In genomic region chr5:30969440-30969839, GRCm38 (mm10) we compare ENCODE assay signal across 29 mouse cellular contexts. TPM values are rescaled to one million over a fixed set of nuclear protein-coding genes. Genes with fewer than 3 reads are reported as not detected.
DNase-seq lines count a peak whose midpoint lies in the region; ATAC-seq and TF ChIP-seq lines count a peak whose summit lies in the region.
"Had no signal": no experiment of that assay in that cellular context is flagged by ENCODE, and none has a peak within 500 bp of the region (broad histone marks: within the 10 kb centered on the region; RNA-seq: fewer than 3 reads in every experiment).

No protein-coding gene starts in this region.

- no peaks in the 10 kb centered on the region for H3K9me3 ChIP-seq in liver, embryonic 12.5 days (replicated peaks)
- no peaks in the 10 kb centered on the region for H3K9me3 ChIP-seq in intestine, embryonic 15.5 days
- no peaks in the 10 kb centered on the region for H3K9me3 ChIP-seq in midbrain, postnatal 0 days (ENCODE audit: low read length)
- H3K9me3 ChIP-seq: G1E; heart, embryonic 15.5 days; limb, embryonic 15.5 days; midbrain, embryonic 10.5 days; neural tube, embryonic 15.5 days had no signal

- no peak overlapping the region for H3K9ac ChIP-seq in liver, embryonic 12.5 days
- no peak overlapping the region for H3K9ac ChIP-seq in intestine, embryonic 15.5 days
- no peak overlapping the region for H3K9ac ChIP-seq in midbrain, postnatal 0 days (replicated peaks; ENCODE audit: low read length, poor library complexity, severe bottlenecking)
- H3K9ac ChIP-seq: heart, embryonic 15.5 days; hindbrain, embryonic 14.5 days; limb, embryonic 15.5 days; lung, embryonic 14.5 days; neural tube, embryonic 15.5 days had no signal

- peaks cover 8% of the 10 kb centered on the region; the same call in 1 of the 2 replicates for H3K27me3 ChIP-seq in liver, embryonic 12.5 days (replicated peaks)
- no peaks in the 10 kb centered on the region for H3K27me3 ChIP-seq in intestine, embryonic 15.5 days (replicated peaks)
- no peaks in the 10 kb centered on the region for H3K27me3 ChIP-seq in midbrain, postnatal 0 days (ENCODE audit: insufficient read depth, low read length)
- H3K27me3 ChIP-seq: neural tube, embryonic 15.5 days had no signal

- peak; percentile 65 for ATAC-seq in liver, embryonic 12.5 days
- ATAC-seq in intestine, embryonic 15.5 days: peak; percentile 94
- ATAC-seq in megakaryocyte progenitor cell, adult 5-6 weeks (replicated peaks; ENCODE audit: poor library complexity): peak; percentile 48
- ATAC-seq in erythroblast, adult 5-6 weeks (replicated peaks; ENCODE audit: low FRiP score, poor library complexity, severe bottlenecking): no peak
- no peak for ATAC-seq in midbrain, postnatal 0 days (ENCODE audit: low FRiP score)
- ATAC-seq: activated CD4-positive, CD25-positive, alpha-beta regulatory T cell, adult 4 months; forebrain, embryonic 14.5 days; inflammation-experienced regulatory T-cells, adult 6 months had no signal

- H3K27ac ChIP-seq in liver, embryonic 12.5 days: no peak overlapping the region
- H3K27ac ChIP-seq in intestine, embryonic 15.5 days: peak overlapping the region; percentile 51
- H3K27ac ChIP-seq in midbrain, postnatal 0 days (ENCODE audit: low read depth, low read length): no peak overlapping the region
- H3K27ac ChIP-seq: heart, embryonic 15.5 days; hindbrain, embryonic 14.5 days; limb, embryonic 15.5 days; midbrain, embryonic 10.5 days; neural tube, embryonic 15.5 days had no signal

- 28% methylated on average over 2 of the region's 2 CpGs for WGBS in liver, embryonic 12.5 days (ENCODE audit: insufficient replicate concordance)
- 58% methylated on average over 2 of the region's 2 CpGs for WGBS in intestine, embryonic 15.5 days
- 83% methylated on average over 2 of the region's 2 CpGs for WGBS in midbrain, postnatal 0 days

- no peak for TF ChIP-seq CTCF in midbrain, postnatal 0 days (IDR thresholded peaks at IDR 0.05)

- no peak overlapping the region for H3K4me2 ChIP-seq in liver, embryonic 12.5 days
- H3K4me2 ChIP-seq in intestine, embryonic 15.5 days (replicated peaks): 0 out of 2 replicates have a peak overlapping the region, but pooled peaks have one; percentile 3
- H3K4me2 ChIP-seq in midbrain, postnatal 0 days (ENCODE audit: low read depth, low read length, poor library complexity, severe bottlenecking): no peak overlapping the region
- H3K4me2 ChIP-seq: heart, embryonic 15.5 days; hindbrain, embryonic 14.5 days; limb, embryonic 15.5 days; lung, embryonic 14.5 days; neural tube, embryonic 15.5 days had no signal

- no peak for DNase-seq in liver
- no peak for DNase-seq in midbrain, postnatal 0 days (ENCODE audit: low spot score)
- no peak for DNase-seq in gastrocnemius, postnatal 4 days (ENCODE audit: low spot score in 2 of 2)
- DNase-seq: adrenal gland, adult 8-10 months; B cell, adult 2 months; cerebellum, adult 8-10 months; heart, postnatal 4 days; kidney, adult 9 months; kidney, postnatal 14 days; lung, embryonic 14.5 days; lung, postnatal 4 days; right cerebral cortex, adult 18-20 months; thymus, adult 18-20 months; thymus, postnatal 36 days had no signal

- H3K4me3 ChIP-seq in liver, embryonic 12.5 days: no peak overlapping the region
- H3K4me3 ChIP-seq in intestine, embryonic 15.5 days (replicated peaks): no peak overlapping the region
- no peak overlapping the region for H3K4me3 ChIP-seq in midbrain, postnatal 0 days (ENCODE audit: low read depth, low read length)
- H3K4me3 ChIP-seq: heart, embryonic 15.5 days; limb, embryonic 15.5 days; midbrain, embryonic 10.5 days; neural tube, embryonic 15.5 days had no signal

- no peaks in the 10 kb centered on the region for H3K36me3 ChIP-seq in liver, embryonic 12.5 days
- no peaks in the 10 kb centered on the region for H3K36me3 ChIP-seq in intestine, embryonic 15.5 days
- H3K36me3 ChIP-seq in midbrain, postnatal 0 days (ENCODE audit: insufficient read depth, low read length): no peaks in the 10 kb centered on the region
- H3K36me3 ChIP-seq: G1E; heart, embryonic 15.5 days; limb, embryonic 15.5 days; midbrain, embryonic 10.5 days; neural tube, embryonic 15.5 days had no signal

- peaks cover 16% of the 10 kb centered on the region for H3K4me1 ChIP-seq in liver, embryonic 12.5 days
- peaks cover 7% of the 10 kb centered on the region for H3K4me1 ChIP-seq in intestine, embryonic 15.5 days (replicated peaks)
- H3K4me1 ChIP-seq in midbrain, postnatal 0 days (ENCODE audit: insufficient read depth, low read length): no peaks in the 10 kb centered on the region
- H3K4me1 ChIP-seq: heart, embryonic 15.5 days; limb, embryonic 15.5 days; midbrain, embryonic 10.5 days; neural tube, embryonic 15.5 days had no signal

RNA-seq across cellular contexts. Expression of gene Tcf23, which starts 1.0 kb away (rescaled TPM):
- polyA plus RNA-seq in liver, embryonic 12.5 days (2016; fragmentation: Nextera tagmentation; extraction: Ambion mirVana): 0.06 and 0.08 TPM in 2 replicates
- 2.2 and 2.3 TPM in 2 replicates for polyA plus RNA-seq in intestine, embryonic 15.5 days (2015; fragmentation: Nextera tagmentation; extraction: Ambion mirVana)
- total RNA-seq in megakaryocyte progenitor cell, adult 5-6 weeks (2015): 0.02 TPM in 1 of 2 replicates, not detected in the other
- total RNA-seq in megakaryocyte progenitor cell, adult 5-6 weeks (2017): not detected in 2 replicates
- not detected in 2 replicates for total RNA-seq in erythroblast, adult 5-6 weeks (2015; ENCODE audit: low replicate concordance)
- not detected in 2 replicates for total RNA-seq in erythroblast, adult 5-6 weeks (2017; ENCODE audit: low replicate concordance)
- 0.05 TPM in 1 of 2 replicates, not detected in the other for total RNA-seq in midbrain, postnatal 0 days (2014; rRNA removed)
- 0.07 and 0.09 TPM in 2 replicates for polyA plus RNA-seq in midbrain, postnatal 0 days (2015; fragmentation: Nextera tagmentation; extraction: Ambion mirVana)
- under 1 TPM in 1 of 2 experiments, not detected in 1; 0.10 TPM for total RNA-seq in gastrocnemius, postnatal 4 days (2021)
- total RNA-seq: CH12.LX; G1E; granulocyte monocyte progenitor cell, adult 5-6 weeks had no signal
- polyA plus RNA-seq: activated CD4-positive, CD25-positive, alpha-beta regulatory T cell, adult 4 months; forebrain, embryonic 14.5 days; G1E; inflammation-experienced regulatory T-cells, adult 6 months; neural tube, embryonic 15.5 days had no signal

RNA-seq across cellular contexts. Expression of gene Preb, which starts 9.3 kb away (rescaled TPM):
- 110 and 111 TPM in 2 replicates for polyA plus RNA-seq in liver, embryonic 12.5 days (2016; fragmentation: Nextera tagmentation; extraction: Ambion mirVana)
- polyA plus RNA-seq in intestine, embryonic 15.5 days (2015; fragmentation: Nextera tagmentation; extraction: Ambion mirVana): 166 and 192 TPM in 2 replicates
- total RNA-seq in megakaryocyte progenitor cell, adult 5-6 weeks (2015): 53.5 and 54.6 TPM in 2 replicates
- 45.2 and 62.3 TPM in 2 replicates for total RNA-seq in megakaryocyte progenitor cell, adult 5-6 weeks (2017)
- total RNA-seq in erythroblast, adult 5-6 weeks (2015; ENCODE audit: low replicate concordance): 12.7 and 21.9 TPM in 2 replicates
- 10.6 and 27.0 TPM in 2 replicates for total RNA-seq in erythroblast, adult 5-6 weeks (2017; ENCODE audit: low replicate concordance)
- 37.6 and 37.7 TPM in 2 replicates for total RNA-seq in midbrain, postnatal 0 days (2014; rRNA removed)
- 89.6 and 101 TPM in 2 replicates for polyA plus RNA-seq in midbrain, postnatal 0 days (2015; fragmentation: Nextera tagmentation; extraction: Ambion mirVana)
- 10 to 100 TPM; 97.3 to 99.7 TPM for total RNA-seq in gastrocnemius, postnatal 4 days (2021)

RNA-seq across cellular contexts. Expression of gene Cgref1, which starts 24.0 kb away (rescaled TPM):
- polyA plus RNA-seq in liver, embryonic 12.5 days (2016; fragmentation: Nextera tagmentation; extraction: Ambion mirVana): 4.2 and 5.1 TPM in 2 replicates
- polyA plus RNA-seq in intestine, embryonic 15.5 days (2015; fragmentation: Nextera tagmentation; extraction: Ambion mirVana): 36.1 and 42.8 TPM in 2 replicates
- total RNA-seq in megakaryocyte progenitor cell, adult 5-6 weeks (2015): not detected in 2 replicates
- total RNA-seq in megakaryocyte progenitor cell, adult 5-6 weeks (2017): 1.7 TPM in 1 of 2 replicates, not detected in the other
- total RNA-seq in erythroblast, adult 5-6 weeks (2015; ENCODE audit: low replicate concordance): not detected in 2 replicates
- total RNA-seq in erythroblast, adult 5-6 weeks (2017; ENCODE audit: low replicate concordance): not detected in 2 replicates
- 162 and 185 TPM in 2 replicates for total RNA-seq in midbrain, postnatal 0 days (2014; rRNA removed)
- polyA plus RNA-seq in midbrain, postnatal 0 days (2015; fragmentation: Nextera tagmentation; extraction: Ambion mirVana): 108 TPM in 2 replicates
- 1 to 10 TPM; 9.5 to 10.0 TPM for total RNA-seq in gastrocnemius, postnatal 4 days (2021)
- total RNA-seq: CH12.LX had no signal
- polyA plus RNA-seq: G1E; inflammation-experienced regulatory T-cells, adult 6 months had no signal

RNA-seq across cellular contexts. Expression of gene Khk, which starts 48.2 kb away (rescaled TPM):
- polyA plus RNA-seq in liver, embryonic 12.5 days (2016; fragmentation: Nextera tagmentation; extraction: Ambion mirVana): 33.6 and 36.3 TPM in 2 replicates
- polyA plus RNA-seq in intestine, embryonic 15.5 days (2015; fragmentation: Nextera tagmentation; extraction: Ambion mirVana): 23.3 and 26.9 TPM in 2 replicates
- 74.3 and 88.2 TPM in 2 replicates for total RNA-seq in megakaryocyte progenitor cell, adult 5-6 weeks (2015)
- total RNA-seq in megakaryocyte progenitor cell, adult 5-6 weeks (2017): 62.2 and 82.9 TPM in 2 replicates
- 8.1 and 14.4 TPM in 2 replicates for total RNA-seq in erythroblast, adult 5-6 weeks (2015; ENCODE audit: low replicate concordance)
- total RNA-seq in erythroblast, adult 5-6 weeks (2017; ENCODE audit: low replicate concordance): 9.2 and 12.4 TPM in 2 replicates
- total RNA-seq in midbrain, postnatal 0 days (2014; rRNA removed): 1.4 and 12.3 TPM in 2 replicates
- polyA plus RNA-seq in midbrain, postnatal 0 days (2015; fragmentation: Nextera tagmentation; extraction: Ambion mirVana): 14.3 and 17.6 TPM in 2 replicates
- total RNA-seq in gastrocnemius, postnatal 4 days (2021): 10 to 100 TPM; 26.7 to 29.8 TPM

RNA-seq across cellular contexts. Expression of gene Emilin1, which starts 56.2 kb away (rescaled TPM):
- polyA plus RNA-seq in liver, embryonic 12.5 days (2016; fragmentation: Nextera tagmentation; extraction: Ambion mirVana): 70.0 and 73.6 TPM in 2 replicates
- polyA plus RNA-seq in intestine, embryonic 15.5 days (2015; fragmentation: Nextera tagmentation; extraction: Ambion mirVana): 183 and 190 TPM in 2 replicates
- total RNA-seq in megakaryocyte progenitor cell, adult 5-6 weeks (2015): 49.7 and 64.5 TPM in 2 replicates
- total RNA-seq in megakaryocyte progenitor cell, adult 5-6 weeks (2017): 98.6 and 99.3 TPM in 2 replicates
- total RNA-seq in erythroblast, adult 5-6 weeks (2015; ENCODE audit: low replicate concordance): 16.9 and 28.8 TPM in 2 replicates
- 6.5 and 8.1 TPM in 2 replicates for total RNA-seq in erythroblast, adult 5-6 weeks (2017; ENCODE audit: low replicate concordance)
- 7.4 and 11.8 TPM in 2 replicates for total RNA-seq in midbrain, postnatal 0 days (2014; rRNA removed)
- 9.0 and 9.8 TPM in 2 replicates for polyA plus RNA-seq in midbrain, postnatal 0 days (2015; fragmentation: Nextera tagmentation; extraction: Ambion mirVana)
- total RNA-seq in gastrocnemius, postnatal 4 days (2021): 100 to 1,000 TPM in 1 of 2 experiments, 10 to 100 TPM in 1; 86.8 to 104 TPM

Comparison
In these comparisons a context has a peak if more than half of its experiments do, and no peak if none do; other contexts are left out.
1. ATAC-seq: peak in liver, embryonic 12.5 days (single experiment), intestine, embryonic 15.5 days (single experiment) and megakaryocyte progenitor cell, adult 5-6 weeks (single experiment); none in erythroblast, adult 5-6 weeks (single experiment) and midbrain, postnatal 0 days (single experiment).
2. RNA of gene Cgref1, which starts 24.0 kb away (total RNA-seq): 162 to 185 TPM in midbrain, postnatal 0 days; 9.5 to 10.0 TPM in gastrocnemius, postnatal 4 days, 1.7 TPM in megakaryocyte progenitor cell, adult 5-6 weeks and not detected in erythroblast, adult 5-6 weeks; every median in the first group is over 10 times any median in the second.